1 mouse cellular context compared by ENCODE assay signal in the genomic region with DNA sequence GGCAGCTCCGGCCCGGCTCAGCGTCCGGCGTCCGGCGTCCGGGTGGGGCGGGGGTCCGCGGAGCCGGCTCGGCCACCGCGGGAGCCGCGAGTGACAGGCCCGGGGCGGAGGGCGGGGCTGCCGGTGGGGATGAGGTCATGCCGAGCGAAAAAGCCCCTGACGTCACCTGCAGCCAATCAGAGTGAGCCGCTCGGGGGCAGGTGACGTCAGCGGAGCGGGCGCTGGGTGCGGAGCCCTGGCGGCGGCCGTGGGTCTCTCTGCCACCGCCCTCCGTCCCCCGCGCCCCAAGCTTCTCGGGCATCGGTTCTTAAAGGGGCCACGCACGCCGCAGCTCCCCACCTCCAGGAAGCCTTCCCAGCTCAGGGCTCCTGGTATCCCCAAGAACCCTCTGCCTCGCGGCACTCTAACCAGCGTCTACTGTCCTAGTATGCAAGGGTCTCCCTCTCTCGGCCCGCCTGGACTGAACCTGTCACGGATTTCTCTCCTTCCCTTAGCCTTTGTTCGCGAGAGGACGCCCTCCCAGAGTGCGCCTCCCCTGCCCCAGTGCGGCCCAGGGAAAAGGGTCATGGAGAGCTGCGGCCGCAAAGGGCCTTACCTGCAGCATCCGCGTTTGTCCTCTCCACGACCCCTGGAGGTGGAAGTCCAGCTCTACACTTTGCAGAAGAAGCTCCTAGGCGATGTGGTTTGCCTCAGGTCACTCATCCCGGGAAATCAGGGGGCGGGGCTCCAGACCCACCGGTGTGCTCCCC.
TF ChIP-seq lines count a peak whose summit lies in the region.

A gene (minus strand): TSS at position 661 of the 749 bp plus-strand sequence.

TF ChIP-seq in CH12.LX, 34 proteins besides CTCF, POLR2A, EP300 and RAD21 (continued from another document):
- TF ChIP-seq JUND (conservative IDR thresholded peaks at IDR 0.05; ENCODE audit: low read depth, low read length) = peak; percentile 70
- TF ChIP-seq MYC (IDR thresholded peaks at IDR 0.05; ENCODE audit: low read depth, low read length) = no peak
- TF ChIP-seq MAFK (IDR thresholded peaks at IDR 0.05; ENCODE audit: insufficient replicate concordance, low read length) = no peak
- no peak for TF ChIP-seq BHLHE40 (IDR thresholded peaks at IDR 0.05; ENCODE audit: low read depth, low read length)
- TF ChIP-seq ELF1 (IDR thresholded peaks at IDR 0.05; ENCODE audit: low read depth, low read length) = peak; percentile 27; the same call in 1 of the 2 replicates
- TF ChIP-seq HCFC1 (IDR thresholded peaks at IDR 0.05; ENCODE audit: low read depth, low read length) = no peak
- TF ChIP-seq IRF4 (IDR thresholded peaks at IDR 0.05; ENCODE audit: low read depth, low read length) = no peak
- peak; percentile 96 for TF ChIP-seq JUN (IDR thresholded peaks at IDR 0.05; ENCODE audit: insufficient read depth, low read depth, low read length)
- TF ChIP-seq TBP (conservative IDR thresholded peaks at IDR 0.05; ENCODE audit: low read depth, low read length) = no peak
- no peak for TF ChIP-seq E2F4 (IDR thresholded peaks at IDR 0.05; ENCODE audit: insufficient replicate concordance, low read depth, low read length)
- no peak for TF ChIP-seq USF2 (conservative IDR thresholded peaks at IDR 0.05; ENCODE audit: low read depth, low read length)
- no peak for TF ChIP-seq CHD2 (IDR thresholded peaks at IDR 0.05; ENCODE audit: low read length)
- 0 out of 2 replicates have a peak, but pooled peaks have one; percentile 35 for TF ChIP-seq ZMIZ1 (IDR thresholded peaks at IDR 0.05; ENCODE audit: low read depth, low read length)
- no peak for TF ChIP-seq GABPA (IDR thresholded peaks at IDR 0.05; ENCODE audit: insufficient replicate concordance, low read depth, low read length)
- TF ChIP-seq SMC3 (IDR thresholded peaks at IDR 0.05; ENCODE audit: low read depth, low read length) = peak; percentile 47
- no peak for TF ChIP-seq NRF1 (IDR thresholded peaks at IDR 0.05; ENCODE audit: low read depth, low read length)
- peak; percentile 26; the same call in 1 of the 2 replicates for TF ChIP-seq ETS1 (conservative IDR thresholded peaks at IDR 0.05; ENCODE audit: low read depth, low read length)
- TF ChIP-seq SIN3A (IDR thresholded peaks at IDR 0.05; ENCODE audit: low read length) = no peak
- no peak for TF ChIP-seq PAX5 (IDR thresholded peaks at IDR 0.05; ENCODE audit: low read length)
